Mouse (Mus musculus) liver, adult 2 months (tissue): ENCODE measurements around the gene 1810043G02Rik.

Source experiments
- CTCF ChIP-seq: fragments of 200-500 bp; IDR thresholded peaks from 2 replicates; pipeline ENCODE4 v1.5.1; 2011; ENCODE audit warnings: low read depth, low read length, control low read depth
- POLR2A ChIP-seq: fragments of 200-500 bp; IDR thresholded peaks from 2 replicates; pipeline ENCODE4 v1.6.1; 2011; ENCODE audit warnings: low read length, control low read depth; ENCODE audit not compliant: insufficient read depth; ENCODE audit errors: extremely low read depth

- TF ChIP-seq CTCF (no peak), POLR2A (no peak)
Measured at GRCm38 (mm10) chr10:78019291-78019690, 41.0 kb downstream of the 1810043G02Rik start.
